Mouse (Mus musculus) kidney, adult 2 months (tissue): ENCODE results near the gene Larp4. TPM values are rescaled to one million over a fixed set of nuclear protein-coding genes. Genes with fewer than 3 reads are reported as not detected.

Experiments used
- DNase-seq: peaks from one replicate; pipeline ENCODE4 v3.0.0; 2021
- H3K27ac ChIP-seq: fragments of 200-500 bp; 2 replicates; pipeline ENCODE4 v1.5.1; 2012; ENCODE audit warnings: low read depth, low read length, control low read depth, inconsistent platforms; ENCODE audit not compliant: insufficient read depth
- H3K27me3 ChIP-seq: fragments of 200-500 bp; replicated peaks from 2 replicates; pipeline ENCODE4 v1.6.1; 2012; ENCODE audit warnings: mild to moderate bottlenecking, moderate library complexity, low read length, inconsistent platforms; ENCODE audit not compliant: control insufficient read depth, insufficient read depth
- H3K36me3 ChIP-seq: fragments of 200-500 bp; 2 replicates; pipeline ENCODE4 v1.6.1; 2012; ENCODE audit warnings: mild to moderate bottlenecking, moderate library complexity, low read length, inconsistent platforms; ENCODE audit not compliant: control insufficient read depth, insufficient read depth
- H3K4me1 ChIP-seq: fragments of 200-500 bp; 2 replicates; pipeline ENCODE4 v1.6.1; 2011; ENCODE audit warnings: low read length; ENCODE audit not compliant: control insufficient read depth, insufficient read depth
- H3K4me3 ChIP-seq: fragments of 200-500 bp; 2 replicates; pipeline ENCODE4 v1.5.1; 2011; ENCODE audit warnings: mild to moderate bottlenecking, low read depth, low read length, control low read depth; ENCODE audit not compliant: insufficient read depth
- CTCF ChIP-seq: fragments of 200-500 bp; conservative IDR thresholded peaks from 2 replicates; pipeline ENCODE4 v1.5.1; 2011; ENCODE audit warnings: low read depth, mild to moderate bottlenecking, control low read depth, low read length, moderate library complexity, mixed read lengths; ENCODE audit not compliant: insufficient read depth, insufficient read length
- POLR2A ChIP-seq: fragments of 200-500 bp; IDR thresholded peaks from one replicate; pipeline ENCODE4 v1.6.1; 2011; ENCODE audit warnings: low read depth, low read length, control low read depth
- WGBS: fragments of 180-500 bp; shearing (Covaris S2); methylation state at CpG from one replicate; pipeline ENCODE4 v1.1.7; 2018; 5-methylcytosine and 5-hydroxymethylcytosine counted together
- polyA plus RNA-seq: library from polyadenylated mRNA; depleted of rRNA; stranded (reverse); fragments of >200 nt; gene quantifications from 2 replicates; pipeline ENCODE4 v1.2.3, GENCODE M21; 2012

The Larp4 gene
- polyA plus RNA-seq, 1 experiment, result 43.4 TPM

- H3K27me3 ChIP-seq, result no peaks in the 10 kb centered on the region
- no peak overlapping the region for H3K27ac ChIP-seq
- no peak for TF ChIP-seq CTCF
- TF ChIP-seq POLR2A, result no peak
- 85% methylated on average over 3 of the region's 3 CpGs for WGBS
- no peak overlapping the region for H3K4me3 ChIP-seq
- DNase-seq, result no peak
- no peaks in the 10 kb centered on the region for H3K4me1 ChIP-seq
- no peaks in the 10 kb centered on the region for H3K36me3 ChIP-seq
Observed at GRCm38 (mm10) chr15:100032546-100032945, 62.7 kb downstream of the Larp4 start.

GRCm38 (mm10) chr15:100038470-100038971 lies 68.7 kb downstream of the Larp4 start, which contains the start of gene Dip2b:
Gene Dip2b (plus strand): TSS chr15:100038664.
- H3K27me3 ChIP-seq, result no peaks in the 10 kb centered on the region
- peak within 1 kb of the TSS; percentile 81 for H3K4me3 ChIP-seq
- peak within 1 kb of the TSS; percentile 81 for H3K27ac ChIP-seq
- H3K4me1 ChIP-seq, result no peaks in the 10 kb centered on the region
- 1% methylated on average over 59 of the region's 68 CpGs for whole genome bisulfite sequencing
- peak; percentile 96 for DNase-seq
- TF ChIP-seq POLR2A (no peak), CTCF (peak; percentile 94)
- no peaks in the 10 kb centered on the region for H3K36me3 ChIP-seq

GRCm38 (mm10) chr15:100039001-100039701 lies 69.3 kb downstream of the Larp4 start:
- WGBS, result under 1% methylated on average over 36 of the region's 36 CpGs
- peak overlapping the region; percentile 81 for H3K4me3 ChIP-seq
- H3K27me3 ChIP-seq, result no peaks in the 10 kb centered on the region
- TF ChIP-seq POLR2A (no peak), CTCF (no peak)
- no peaks in the 10 kb centered on the region for H3K4me1 ChIP-seq
- peak overlapping the region; percentile 81 for H3K27ac ChIP-seq
- peak; percentile 49 for DNase-seq
- H3K36me3 ChIP-seq, result no peaks in the 10 kb centered on the region

- H3K4me3 ChIP-seq, result no peak overlapping the region
- no peak overlapping the region for H3K27ac ChIP-seq
- DNase-seq, result no peak
- peaks cover 3% of the 10 kb centered on the region; the same call in 1 of the 2 replicates for H3K4me1 ChIP-seq
- no peak for TF ChIP-seq CTCF
- TF ChIP-seq POLR2A, result no peak
- H3K36me3 ChIP-seq, result no peaks in the 10 kb centered on the region
- 53% methylated on average over 14 of the region's 14 CpGs for WGBS
- H3K27me3 ChIP-seq, result no peaks in the 10 kb centered on the region
Observed at GRCm38 (mm10) chr15:100040541-100041266, 70.8 kb downstream of the Larp4 start.

- 63% methylated on average over 10 of the region's 10 CpGs for WGBS
- no peaks in the 10 kb centered on the region for H3K27me3 ChIP-seq
- no peak overlapping the region for H3K27ac ChIP-seq
- no peak for DNase-seq
- no peaks in the 10 kb centered on the region for H3K36me3 ChIP-seq
- no peak overlapping the region for H3K4me3 ChIP-seq
- TF ChIP-seq POLR2A (no peak), CTCF (no peak)
- peaks cover 10% of the 10 kb centered on the region; the same call in 1 of the 2 replicates for H3K4me1 ChIP-seq
Observed at GRCm38 (mm10) chr15:100041267-100042047, 71.6 kb downstream of the Larp4 start.

- Histone ChIP-seq H3K27me3 (no peaks in the 10 kb centered on the region), H3K4me1 (peaks cover 15% of the 10 kb centered on the region; the same call in 1 of the 2 replicates), H3K4me3 (no peak overlapping the region), H3K27ac (no peak overlapping the region), H3K36me3 (no peaks in the 10 kb centered on the region)
- 80% methylated on average over 9 of the region's 9 CpGs for WGBS
- TF ChIP-seq CTCF (no peak), POLR2A (no peak)
- DNase-seq, result no peak
Observed at GRCm38 (mm10) chr15:100042048-100042400, 72.2 kb downstream of the Larp4 start.
